Mouse (Mus musculus) c-Kit-negative CD71-positive TER-119-positive erythroid progenitor cells, embryonic 14.5 days (primary cell): ENCODE data around the gene Shank3.

ENCODE experiments used
- DNase-seq: peaks from one replicate; pipeline ENCODE4 v3.0.0-alpha.2; 2013; ENCODE audit warnings: low read depth, low spot score

Shank3 gene

GRCm38 (mm10) chr15:89498961-89499688 lies at the start of gene Shank3:
TSS of gene Shank3 (plus strand) at chr15:89499623.
- DNase-seq = no peak

GRCm38 (mm10) chr15:89452906-89453864 lies 46.2 kb upstream of the Shank3 start:
- DNase-seq = no peak

- no peak for DNase-seq
Observed at GRCm38 (mm10) chr15:89453865-89454478, 45.5 kb upstream of the Shank3 start, which contains the start of gene Mapk8ip2. TSS of gene Mapk8ip2 (plus strand) at chr15:89453913.

GRCm38 (mm10) chr15:89454857-89455256 lies 44.6 kb upstream of the Shank3 start:
- DNase-seq = no peak

- no peak for DNase-seq
Observed at GRCm38 (mm10) chr15:89455642-89456041, 43.8 kb upstream of the Shank3 start.

- DNase-seq = no peak
Observed at GRCm38 (mm10) chr15:89458942-89459341, 40.5 kb upstream of the Shank3 start.

GRCm38 (mm10) chr15:89459821-89460220 lies 39.6 kb upstream of the Shank3 start:
- no peak for DNase-seq

- no peak for DNase-seq
Observed at GRCm38 (mm10) chr15:89460298-89460697, 39.1 kb upstream of the Shank3 start.

- DNase-seq = no peak
Observed at GRCm38 (mm10) chr15:89461321-89461720, 38.1 kb upstream of the Shank3 start.

- no peak for DNase-seq
Observed at GRCm38 (mm10) chr15:89462176-89462575, 37.2 kb upstream of the Shank3 start.

GRCm38 (mm10) chr15:89463334-89464235 lies 35.8 kb upstream of the Shank3 start:
- no peak for DNase-seq

GRCm38 (mm10) chr15:89465052-89465451 lies 34.4 kb upstream of the Shank3 start:
- DNase-seq = no peak

- no peak for DNase-seq
Observed at GRCm38 (mm10) chr15:89468577-89468976, 30.8 kb upstream of the Shank3 start.

GRCm38 (mm10) chr15:89471476-89471875 lies 27.9 kb upstream of the Shank3 start:
- DNase-seq = no peak

- DNase-seq = no peak
Observed at GRCm38 (mm10) chr15:89473370-89473769, 26.1 kb upstream of the Shank3 start.

- no peak for DNase-seq
Observed at GRCm38 (mm10) chr15:89473921-89474320, 25.5 kb upstream of the Shank3 start.

- DNase-seq = no peak
Observed at GRCm38 (mm10) chr15:89474596-89475292, 24.7 kb upstream of the Shank3 start.

GRCm38 (mm10) chr15:89475293-89475600 lies 24.2 kb upstream of the Shank3 start:
- no peak for DNase-seq

GRCm38 (mm10) chr15:89475611-89476474 lies 23.6 kb upstream of the Shank3 start:
- DNase-seq = peak; percentile 81

GRCm38 (mm10) chr15:89476475-89476815 lies 23.0 kb upstream of the Shank3 start:
- no peak for DNase-seq
